8 mouse cellular contexts compared by ENCODE assay signal in genomic region chr17:10317186-10317585, GRCm38 (mm10). TPM values are rescaled to one million over a fixed set of nuclear protein-coding genes. Genes with fewer than 3 reads are reported as not detected.
DNase-seq lines count a peak whose midpoint lies in the region; ATAC-seq lines count a peak whose summit lies in the region.

No protein-coding gene starts in this region.

- H3K4me1 ChIP-seq in kidney, embryonic 14.5 days (ENCODE audit: control insufficient read depth, insufficient read depth, low read length) = peaks cover 17% of the 10 kb centered on the region; the same call in 1 of the 2 replicates

- ATAC-seq in kidney, embryonic 14.5 days (ENCODE audit: low FRiP score, low TSS enrichment) = no peak

- H3K27ac ChIP-seq in kidney, embryonic 14.5 days (ENCODE audit: low read depth, low read length) = peak overlapping the region; percentile 98

- H3K9me3 ChIP-seq in kidney, embryonic 14.5 days (ENCODE audit: control insufficient read depth, low read length) = no peaks in the 10 kb centered on the region

- no peaks in the 10 kb centered on the region for H3K36me3 ChIP-seq in kidney, embryonic 14.5 days (ENCODE audit: control insufficient read depth, insufficient read depth, low read length)

- H3K4me3 ChIP-seq in kidney, embryonic 14.5 days (ENCODE audit: low read length) = peak overlapping the region; percentile 70

- no peaks in the 10 kb centered on the region for H3K27me3 ChIP-seq in kidney, embryonic 14.5 days (ENCODE audit: control insufficient read depth, insufficient read depth, low read length)

- 8% methylated on average over 4 of the region's 4 CpGs for WGBS in kidney, embryonic 14.5 days

- H3K9ac ChIP-seq in kidney, embryonic 14.5 days (ENCODE audit: low read depth, low read length) = peak overlapping the region; percentile 98; the same call in 1 of the 2 replicates

- peak; percentile 75 for DNase-seq in adrenal gland, adult 2 months
- DNase-seq in adrenal gland, postnatal 4 days (ENCODE audit: low spot score in 2 of 2) = no peak
- DNase-seq in CD4-positive helper T cell, adult 2 months (ENCODE audit: low read depth, low spot score) = peak; percentile 33
- peak; percentile 65 for DNase-seq in cerebellum, adult 8-10 months
- DNase-seq in heart, adult 8-10 months (ENCODE audit: low spot score) = peak; percentile 88
- DNase-seq in lung, postnatal 25 days (ENCODE audit: low spot score) = peak; percentile 81
- DNase-seq in yolk sac, embryonic 10.5 days (ENCODE audit: low spot score) = peak; percentile 32

- peak overlapping the region; percentile 61 for H3K4me2 ChIP-seq in kidney, embryonic 14.5 days (replicated peaks; ENCODE audit: low read depth, low read length)

RNA-seq across cellular contexts. Expression of gene Qk, which starts 2.5 kb away (rescaled TPM):
- total RNA-seq in adrenal gland, adult 2 months (2021) = 100 to 1,000 TPM; 221 to 236 TPM
- polyA plus RNA-seq in adrenal gland, adult 2 months (2012; rRNA removed) = 61.6 and 97.6 TPM in 2 replicates
- 100 to 1,000 TPM; 233 to 246 TPM for total RNA-seq in adrenal gland, postnatal 4 days (2021)
- total RNA-seq in heart, adult 8-10 months (2022) = 100 to 1,000 TPM; 453 to 510 (median 503) TPM
- 43.7 and 49.3 TPM in 2 replicates for polyA plus RNA-seq in kidney, embryonic 14.5 days (2014; fragmentation: Nextera tagmentation; extraction: Ambion mirVana)

Comparison
In these comparisons a context has a peak if more than half of its experiments do, and no peak if none do; other contexts are left out.
1. DNase-seq: peak in adrenal gland, adult 2 months (single experiment), CD4-positive helper T cell, adult 2 months (single experiment), cerebellum, adult 8-10 months (single experiment), heart, adult 8-10 months (single experiment), lung, postnatal 25 days (single experiment) and yolk sac, embryonic 10.5 days (single experiment); none in adrenal gland, postnatal 4 days (0 of 2).